Mouse (Mus musculus): ENCODE measurements around the gene Cdk17. TPM values are rescaled to one million over a fixed set of nuclear protein-coding genes. Genes with fewer than 3 reads are reported as not detected.

Gene Cdk17
- polyA plus RNA-seq, 1 experiment from 2014 or later = 29.9 TPM

GRCm38 (mm10) chr10:93123310-93123709, 37.4 kb upstream of the Cdk17 start:
- POLR2A ChIA-PET = interaction anchor here (0.7 kb wide), 1 partner anchor 25 kb away, joined by 4 read pairs; no protein-coding TSS in a partner anchor
- CTCF ChIA-PET = no interaction called here
- in situ Hi-C loops (cut with MboI; ENCODE audit: low pct_unique_long_range_greater_than_20kb) = no loop called here

GRCm38 (mm10) chr10:93123957-93124613, 36.6 kb upstream of the Cdk17 start:
- ChIA-PET CTCF (interaction anchor here (0.7 kb wide), 1 partner anchor 11 kb away, joined by 3 read pairs; no protein-coding TSS in a partner anchor), POLR2A (interaction anchor here (0.7 kb wide), 1 partner anchor 26 kb away, joined by 4 read pairs; no protein-coding TSS in a partner anchor)
- no peaks in the 10 kb centered on the region for H3K27me3 ChIP-seq
- DNase-seq (ENCODE audit: low read depth, low spot score) (no peak), ATAC-seq (no peak)
- in situ Hi-C loops (cut with MboI; ENCODE audit: low pct_unique_long_range_greater_than_20kb) = no loop called here
- no peak for TF ChIP-seq CTCF (IDR thresholded peaks at IDR 0.05)

More at GRCm38 (mm10) chr10:93123310-93123709, 37.4 kb upstream of the Cdk17 start:
- no peak for DNase-seq (ENCODE audit: low read depth, low spot score)
- no peak for TF ChIP-seq CTCF (IDR thresholded peaks at IDR 0.05)
- no peak for ATAC-seq
- no peaks in the 10 kb centered on the region for H3K27me3 ChIP-seq

- DNase-seq (ENCODE audit: low read depth, low spot score) = no peak
- H3K27me3 ChIP-seq = no peaks in the 10 kb centered on the region
- POLR2A ChIA-PET = no interaction called here
- CTCF ChIA-PET = interaction anchor here (1.2 kb wide), 3 partner anchors 10 to 16 kb away, joined by 3 read pairs; no protein-coding TSS in a partner anchor
- no peak for TF ChIP-seq CTCF (IDR thresholded peaks at IDR 0.05)
- in situ Hi-C loops (cut with MboI; ENCODE audit: low pct_unique_long_range_greater_than_20kb) = no loop called here
- no peak for ATAC-seq
Observed at GRCm38 (mm10) chr10:93126025-93126424, 34.6 kb upstream of the Cdk17 start.

GRCm38 (mm10) chr10:93128566-93128965, 32.1 kb upstream of the Cdk17 start:
- in situ Hi-C loops (cut with MboI; ENCODE audit: low pct_unique_long_range_greater_than_20kb) = no loop called here
- no peak for TF ChIP-seq CTCF (IDR thresholded peaks at IDR 0.05)
- DNase-seq (ENCODE audit: low read depth, low spot score) (no peak), ATAC-seq (no peak)
- POLR2A ChIA-PET = interaction anchor here (0.6 kb wide), 1 partner anchor 26 kb away, joined by 5 read pairs; no protein-coding TSS in a partner anchor
- CTCF ChIA-PET = interaction anchor here (1.0 to 1.2 kb wide), 2 partner anchors 9 to 28 kb away, joined by 3 read pairs; no protein-coding TSS in a partner anchor
- no peaks in the 10 kb centered on the region for H3K27me3 ChIP-seq

GRCm38 (mm10) chr10:93129345-93129744, 31.3 kb upstream of the Cdk17 start:
- in situ Hi-C loops (cut with MboI; ENCODE audit: low pct_unique_long_range_greater_than_20kb) = no loop called here
- no peak for TF ChIP-seq CTCF (IDR thresholded peaks at IDR 0.05)
- ATAC-seq (no peak), DNase-seq (ENCODE audit: low read depth, low spot score) (no peak)
- CTCF ChIA-PET = interaction anchor here (1.2 kb wide), 1 partner anchor 9 kb away, joined by 3 read pairs; no protein-coding TSS in a partner anchor
- POLR2A ChIA-PET = interaction anchor here (0.6 kb wide), 1 partner anchor 61 kb away, joined by 3 read pairs; no protein-coding TSS in a partner anchor
- H3K27me3 ChIP-seq = no peaks in the 10 kb centered on the region

GRCm38 (mm10) chr10:93129904-93130455, 30.7 kb upstream of the Cdk17 start:
- ChIA-PET POLR2A (no interaction called here), CTCF (interaction anchor here (1.2 kb wide), 1 partner anchor 10 kb away, joined by 3 read pairs; no protein-coding TSS in a partner anchor)
- DNase-seq (ENCODE audit: low read depth, low spot score) = no peak
- H3K27me3 ChIP-seq = no peaks in the 10 kb centered on the region
- no peak for TF ChIP-seq CTCF (IDR thresholded peaks at IDR 0.05)
- in situ Hi-C loops (cut with MboI; ENCODE audit: low pct_unique_long_range_greater_than_20kb) = no loop called here
- no peak for ATAC-seq

- no peak for ATAC-seq
- in situ Hi-C loops (cut with MboI; ENCODE audit: low pct_unique_long_range_greater_than_20kb) = no loop called here
- no peaks in the 10 kb centered on the region for H3K27me3 ChIP-seq
- TF ChIP-seq CTCF (IDR thresholded peaks at IDR 0.05) = no peak
- ChIA-PET POLR2A (no interaction called here), CTCF (no interaction called here)
- DNase-seq (ENCODE audit: low read depth, low spot score) = no peak
Observed at GRCm38 (mm10) chr10:93130456-93130940, 30.2 kb upstream of the Cdk17 start.

GRCm38 (mm10) chr10:93131865-93132566, 28.7 kb upstream of the Cdk17 start:
- ChIA-PET POLR2A (no interaction called here), CTCF (no interaction called here)
- H3K27me3 ChIP-seq = no peaks in the 10 kb centered on the region
- no peak for TF ChIP-seq CTCF (IDR thresholded peaks at IDR 0.05)
- ATAC-seq = no peak
- in situ Hi-C loops (cut with MboI; ENCODE audit: low pct_unique_long_range_greater_than_20kb) = no loop called here
- no peak for DNase-seq (ENCODE audit: low read depth, low spot score)

GRCm38 (mm10) chr10:93138730-93139129, 21.9 kb upstream of the Cdk17 start:
- ATAC-seq = peak; percentile 86
- in situ Hi-C loops (cut with MboI; ENCODE audit: low pct_unique_long_range_greater_than_20kb) = no loop called here
- H3K27me3 ChIP-seq = no peaks in the 10 kb centered on the region
- ChIA-PET CTCF (interaction anchor here (1.3 to 2.0 kb wide), 3 partner anchors 19 to 57 kb away, joined by 3 to 7 read pairs (median 3); partner anchors contain the start of gene Cfap54), POLR2A (interaction anchor here (0.5 to 1.8 kb wide), 4 partner anchors 14 to 46 kb away, joined by 3 to 6 read pairs (median 3); no protein-coding TSS in a partner anchor)
- no peak for TF ChIP-seq CTCF (IDR thresholded peaks at IDR 0.05)
- peak; percentile 82 for DNase-seq (ENCODE audit: low read depth, low spot score)

- DNase-seq (ENCODE audit: low read depth, low spot score) (no peak), ATAC-seq (no peak)
- CTCF ChIA-PET = interaction anchor here (1.4 kb wide), 1 partner anchor 15 kb away, joined by 3 read pairs; no protein-coding TSS in a partner anchor
- POLR2A ChIA-PET = no interaction called here
- no peaks in the 10 kb centered on the region for H3K27me3 ChIP-seq
- TF ChIP-seq CTCF (IDR thresholded peaks at IDR 0.05) = no peak
- in situ Hi-C loops (cut with MboI; ENCODE audit: low pct_unique_long_range_greater_than_20kb) = no loop called here
Observed at GRCm38 (mm10) chr10:93140778-93141177, 19.9 kb upstream of the Cdk17 start.
